Mouse (Mus musculus) MEL (cell line): Measurements from ENCODE around the gene Rasgef1b. TPM values are rescaled to one million over a fixed set of nuclear protein-coding genes. Genes with fewer than 3 reads are reported as not detected.

Source experiments
- DNase-seq: peaks from one replicate; pipeline ENCODE4 v3.0.0; 2011; ENCODE audit warnings: low read depth, low spot score
- H3K27ac ChIP-seq: 2 replicates; pipeline ENCODE4 v1.5.1; 2012; ENCODE audit warnings: low read depth, mild to moderate bottlenecking, control low read depth, low read length, moderate library complexity; ENCODE audit not compliant: control insufficient read depth
- H3K27me3 ChIP-seq, 2 experiments: fragments of 150-350 bp in 1 of 2; sonication (generic) in 1 of 2; 2 replicates each; pipeline ENCODE4 v1.6.1; 2012; ENCODE audit warnings: low read length in 2 of 2, mild to moderate bottlenecking in 2 of 2, improper control_type of control experiment in 1 of 2, moderate library complexity in 1 of 2; ENCODE audit not compliant: insufficient read depth in 2 of 2, control insufficient read depth in 1 of 2
- H3K36me3 ChIP-seq, 2 experiments: 2 replicates each; pipeline ENCODE4 v1.6.1; 2012 to 2014; ENCODE audit warnings: low read length in 2 of 2, improper control_type of control experiment in 1 of 2, inconsistent platforms in 1 of 2, mild to moderate bottlenecking in 1 of 2; ENCODE audit not compliant: insufficient read depth in 2 of 2, control insufficient read depth in 1 of 2
- H3K4me1 ChIP-seq, 2 experiments: fragments of 150-350 bp in 1 of 2; sonication (generic) in 1 of 2; 2 replicates each; pipeline ENCODE4 v1.6.1; 2012; ENCODE audit warnings: low read length in 2 of 2, improper control_type of control experiment in 1 of 2, mild to moderate bottlenecking in 1 of 2; ENCODE audit not compliant: insufficient read depth in 2 of 2, control insufficient read depth in 1 of 2
- H3K4me3 ChIP-seq, 2 experiments: fragments of 150-350 bp in 1 of 2; sonication (generic) in 1 of 2; 2 replicates each; pipeline ENCODE4 v1.5.1; 2012; ENCODE audit warnings: low read depth in 2 of 2, low read length in 2 of 2, mild to moderate bottlenecking in 2 of 2, moderate library complexity in 2 of 2, control low read depth in 1 of 2, improper control_type of control experiment in 1 of 2; ENCODE audit not compliant: control insufficient read depth in 1 of 2, insufficient read depth in 1 of 2
- H3K79me2 ChIP-seq: 2 replicates; pipeline ENCODE4 v1.6.1; 2012; ENCODE audit warnings: mild to moderate bottlenecking, low read length, moderate library complexity; ENCODE audit not compliant: control insufficient read depth, poor library complexity, insufficient read depth
- H3K9ac ChIP-seq: 2 replicates; pipeline ENCODE4 v1.6.1; 2012; ENCODE audit warnings: low read depth, mild to moderate bottlenecking, control low read depth, low read length, moderate library complexity; ENCODE audit not compliant: control insufficient read depth, poor library complexity, severe bottlenecking
- H3K9me3 ChIP-seq: fragments of 150-350 bp; sonication (generic); replicated peaks from 2 replicates; pipeline ENCODE4 v1.6.1; 2012; ENCODE audit warnings: mild to moderate bottlenecking, low read length, improper control_type of control experiment, moderate library complexity; ENCODE audit not compliant: insufficient read depth
- EP300 ChIP-seq, 2 experiments: IDR thresholded peaks; 2 replicates each; pipeline ENCODE4 v1.6.1; 2011; ENCODE audit warnings: improper control_type of control experiment in 2 of 2, low read length in 2 of 2, low read depth in 1 of 2, mild to moderate bottlenecking in 1 of 2
- ETS1 ChIP-seq: IDR thresholded peaks from 2 replicates; pipeline ENCODE4 v1.6.1; 2012; ENCODE audit warnings: low read depth, mild to moderate bottlenecking, inconsistent platforms, low read length, improper control_type of control experiment, moderate library complexity
- GABPA ChIP-seq: IDR thresholded peaks from 2 replicates; pipeline ENCODE4 v1.6.1; 2012; ENCODE audit warnings: low read depth, mild to moderate bottlenecking, inconsistent platforms, low read length, improper control_type of control experiment, moderate library complexity
- HCFC1 ChIP-seq: IDR thresholded peaks from 2 replicates; pipeline ENCODE4 v1.6.1; 2012; ENCODE audit warnings: low read depth, mild to moderate bottlenecking, inconsistent platforms, low read length, improper control_type of control experiment, moderate library complexity
- KAT2A ChIP-seq: conservative IDR thresholded peaks from 2 replicates; pipeline ENCODE4 v1.6.1; 2012; ENCODE audit warnings: low read depth, low read length, improper control_type of control experiment, inconsistent platforms
- MAX ChIP-seq: IDR thresholded peaks from 2 replicates; pipeline ENCODE4 v1.6.1; 2011; ENCODE audit warnings: low read length, improper control_type of control experiment
- NRF1 ChIP-seq: IDR thresholded peaks from 2 replicates; pipeline ENCODE4 v1.6.1; 2014; ENCODE audit warnings: low read depth, mild to moderate bottlenecking, inconsistent platforms, low read length, improper control_type of control experiment, moderate library complexity; ENCODE audit not compliant: poor library complexity, insufficient read depth, severe bottlenecking
- POLR2A ChIP-seq, 2 experiments: IDR thresholded peaks; 2 replicates each; pipeline ENCODE4 v1.6.1; 2011 to 2012; ENCODE audit warnings: low read length in 2 of 2, mild to moderate bottlenecking in 2 of 2, control low read depth in 1 of 2, improper control_type of control experiment in 1 of 2, low read depth in 1 of 2, moderate library complexity in 1 of 2; ENCODE audit not compliant: control insufficient read depth in 1 of 2, insufficient read depth in 1 of 2, poor library complexity in 1 of 2
- POLR2AphosphoS2 ChIP-seq: IDR thresholded peaks from 2 replicates; pipeline ENCODE4 v1.6.1; 2011; ENCODE audit warnings: low read length, improper control_type of control experiment
- RAD21 ChIP-seq: IDR thresholded peaks from 2 replicates; pipeline ENCODE4 v1.6.1; 2011; ENCODE audit warnings: mild to moderate bottlenecking, low read depth, low read length, improper control_type of control experiment
- RCOR1 ChIP-seq: IDR thresholded peaks from 2 replicates; pipeline ENCODE4 v1.6.1; 2012; ENCODE audit warnings: low read depth, mild to moderate bottlenecking, inconsistent platforms, low read length, improper control_type of control experiment
- TAL1 ChIP-seq: IDR thresholded peaks from 2 replicates; pipeline ENCODE4 v1.6.1; 2012; ENCODE audit warnings: mild to moderate bottlenecking, inconsistent platforms, low read length, moderate library complexity, mixed read lengths
- TBP ChIP-seq: IDR thresholded peaks from 2 replicates; pipeline ENCODE4 v1.8.0; 2011; ENCODE audit warnings: low read depth, low read length, improper control_type of control experiment
- TCF12 ChIP-seq: IDR thresholded peaks from 2 replicates; pipeline ENCODE4 v1.6.1; 2014; ENCODE audit warnings: low read depth, mild to moderate bottlenecking, inconsistent platforms, low read length, improper control_type of control experiment, moderate library complexity
- UBTF ChIP-seq: IDR thresholded peaks from 2 replicates; pipeline ENCODE4 v1.6.1; 2012; ENCODE audit warnings: low read depth, mild to moderate bottlenecking, inconsistent platforms, low read length, improper control_type of control experiment, moderate library complexity, borderline replicate concordance; ENCODE audit not compliant: insufficient read depth
- USF1 ChIP-seq: IDR thresholded peaks from 2 replicates; pipeline ENCODE4 v1.6.1; 2014; ENCODE audit warnings: low read depth, mild to moderate bottlenecking, inconsistent platforms, low read length, improper control_type of control experiment, moderate library complexity
- ZNF384 ChIP-seq: IDR thresholded peaks from 2 replicates; pipeline ENCODE4 v1.6.1; 2012; ENCODE audit warnings: low read depth, mild to moderate bottlenecking, inconsistent platforms, low read length, improper control_type of control experiment
- polyA plus RNA-seq, 2 experiments: library from polyadenylated mRNA; stranded (reverse) in 1 of 2; unstranded in 1 of 2; fragments of >175 nt in 1 of 2; fragments of >200 nt in 1 of 2; gene quantifications; 2 replicates each; pipeline versions ENCODE4 v1.2.1 to v1.2.4; 2012; ENCODE audit warnings: low replicate concordance in 2 of 2, low read depth in 1 of 2; ENCODE audit not compliant: insufficient read length in 2 of 2, insufficient read depth in 1 of 2, missing spikeins in 1 of 2
- total RNA-seq: library from RNA; depleted of rRNA; stranded (reverse); fragments of 300-350 nt; gene quantifications from 2 replicates; pipeline ENCODE4 v1.2.3, GENCODE M21; 2012

Gene Rasgef1b
- total and polyA plus RNA-seq, 3 experiments, result not detected

GRCm38 (mm10) chr5:99261121-99261724 is 467.6 kb downstream of the Rasgef1b start:
- no peaks in the 10 kb centered on the region for H3K9me3 ChIP-seq
- H3K9ac ChIP-seq, result no peak overlapping the region
- no peak overlapping the region for H3K27ac ChIP-seq
- H3K27me3 ChIP-seq, result no peaks in the 10 kb centered on the region
- no peak overlapping the region for H3K4me3 ChIP-seq
- no peaks in the 10 kb centered on the region for H3K79me2 ChIP-seq
- DNase-seq, result no peak
- TF ChIP-seq MAX (no peak), EP300 (IDR thresholded peaks at IDR 0.05; ENCODE audit: low read depth in 1 of 2, low read length in 2 of 2) (no peak), POLR2AphosphoS2 (no peak), RCOR1 (no peak), TBP (no peak), ETS1 (no peak), USF1 (no peak), ZNF384 (no peak), NRF1 (no peak), KAT2A (no peak), UBTF (no peak), TCF12 (no peak), HCFC1 (no peak), POLR2A (IDR thresholded peaks at IDR 0.05; ENCODE audit: control insufficient read depth in 1 of 2, insufficient read depth in 1 of 2, low read depth in 1 of 2, low read length in 2 of 2, poor library complexity in 1 of 2) (no peak), RAD21 (no peak)
- H3K4me1 ChIP-seq, result no peaks in the 10 kb centered on the region
- no peaks in the 10 kb centered on the region for H3K36me3 ChIP-seq

GRCm38 (mm10) chr5:99258003-99258500 is 470.8 kb downstream of the Rasgef1b start:
- no peak for TF ChIP-seq EP300 (IDR thresholded peaks at IDR 0.05; ENCODE audit: low read depth in 1 of 2, low read length in 2 of 2)
- TF ChIP-seq GABPA, result no peak
- no peak for TF ChIP-seq POLR2A (IDR thresholded peaks at IDR 0.05; ENCODE audit: control insufficient read depth in 1 of 2, insufficient read depth in 1 of 2, low read depth in 1 of 2, low read length in 2 of 2, poor library complexity in 1 of 2)
- TF ChIP-seq TAL1, result no peak
- DNase-seq, result no peak

More at GRCm38 (mm10) chr5:99258003-99258500, 470.8 kb downstream of the Rasgef1b start:
- H3K4me1 ChIP-seq, result no peaks in the 10 kb centered on the region
- H3K79me2 ChIP-seq, result no peaks in the 10 kb centered on the region
- H3K4me3 ChIP-seq, result no peak overlapping the region
- H3K9ac ChIP-seq, result no peak overlapping the region
- H3K27me3 ChIP-seq, result no peaks in the 10 kb centered on the region
- no peaks in the 10 kb centered on the region for H3K9me3 ChIP-seq
- H3K36me3 ChIP-seq, result no peaks in the 10 kb centered on the region
- H3K27ac ChIP-seq, result no peak overlapping the region
